Mouse (Mus musculus): ENCODE measurements at regions not wholly inside any gene's neighbourhood (a gene's known extent, or its start where the extent isn't known, plus 50 kb on each side); places are given as distances from the start of the nearest gene placed in this dataset.

- no peak for DNase-seq (ENCODE audit: low spot score in 2 of 2)
Measured at GRCm38 (mm10) chr4:98282275-98282674, 100.8 kb downstream of the Tm2d1 start.

- DNase-seq (ENCODE audit: low spot score in 2 of 2), result no peak
Measured at GRCm38 (mm10) chr4:98258336-98258735, 124.8 kb downstream of the Tm2d1 start.

- no peak for DNase-seq (ENCODE audit: low spot score in 2 of 2)
Measured at GRCm38 (mm10) chr4:98257711-98258110, 125.4 kb downstream of the Tm2d1 start.

- peak in 1 of 2 experiments; percentile 58 for DNase-seq (ENCODE audit: low spot score in 2 of 2)
Measured at GRCm38 (mm10) chr4:98254856-98255853, 128.0 kb downstream of the Tm2d1 start.

GRCm38 (mm10) chr4:98243941-98244929, 138.9 kb downstream of the Tm2d1 start:
- DNase-seq (ENCODE audit: low spot score in 2 of 2), result no peak

- peak; percentile 41 to 74 for DNase-seq (ENCODE audit: low spot score in 2 of 2)
Measured at GRCm38 (mm10) chr4:98243502-98243901, 139.6 kb downstream of the Tm2d1 start.

GRCm38 (mm10) chr4:98241921-98242320, 141.2 kb downstream of the Tm2d1 start:
- no peak for DNase-seq (ENCODE audit: low spot score in 2 of 2)

- DNase-seq (ENCODE audit: low spot score in 2 of 2), result no peak
Measured at GRCm38 (mm10) chr4:98240289-98240688, 142.8 kb downstream of the Tm2d1 start.

GRCm38 (mm10) chr4:98238075-98238474, 145.0 kb downstream of the Tm2d1 start:
- DNase-seq (ENCODE audit: low spot score in 2 of 2), result no peak

GRCm38 (mm10) chr4:98237475-98237874, 145.6 kb downstream of the Tm2d1 start:
- DNase-seq (ENCODE audit: low spot score in 2 of 2), result no peak

GRCm38 (mm10) chr4:98236006-98236783, 146.9 kb downstream of the Tm2d1 start:
- DNase-seq (ENCODE audit: low spot score in 2 of 2), result no peak

GRCm38 (mm10) chr4:98228193-98228592, 154.9 kb downstream of the Tm2d1 start:
- DNase-seq (ENCODE audit: low spot score in 2 of 2), result no peak

GRCm38 (mm10) chr4:98224366-98224765, 158.7 kb downstream of the Tm2d1 start:
- DNase-seq (ENCODE audit: low spot score in 2 of 2), result no peak

- no peak for DNase-seq (ENCODE audit: low spot score in 2 of 2)
Measured at GRCm38 (mm10) chr4:98223429-98223828, 159.7 kb downstream of the Tm2d1 start.

GRCm38 (mm10) chr4:98221566-98221965, 161.5 kb downstream of the Tm2d1 start:
- no peak for DNase-seq (ENCODE audit: low spot score in 2 of 2)

- peak in 1 of 2 experiments; percentile 68 for DNase-seq (ENCODE audit: low spot score in 2 of 2)
Measured at GRCm38 (mm10) chr4:98215218-98215617, 167.9 kb downstream of the Tm2d1 start.

- no peak for DNase-seq (ENCODE audit: low spot score in 2 of 2)
Measured at GRCm38 (mm10) chr4:98207446-98207845, 175.7 kb downstream of the Tm2d1 start.

- no peak for DNase-seq (ENCODE audit: low spot score in 2 of 2)
Measured at GRCm38 (mm10) chr4:98206245-98206970, 176.7 kb downstream of the Tm2d1 start.

GRCm38 (mm10) chr4:98203129-98203528, 180.0 kb downstream of the Tm2d1 start:
- no peak for DNase-seq (ENCODE audit: low spot score in 2 of 2)

GRCm38 (mm10) chr4:98202232-98202631, 180.9 kb downstream of the Tm2d1 start:
- DNase-seq (ENCODE audit: low spot score in 2 of 2), result no peak

GRCm38 (mm10) chr4:98201102-98201501, 182.0 kb downstream of the Tm2d1 start:
- no peak for DNase-seq (ENCODE audit: low spot score in 2 of 2)
